Mouse (Mus musculus): ENCODE measurements around the gene Col4a1. TPM values are rescaled to one million over a fixed set of nuclear protein-coding genes. Genes with fewer than 3 reads are reported as not detected.

Col4a1 gene
- polyA plus RNA-seq, 1 experiment from 2014 or later, result 145 TPM

GRCm38 (mm10) chr8:11187581-11188271, 124.9 kb downstream of the Col4a1 start:
- 3% methylated on average over 46 of the region's 46 CpGs for WGBS
- H3K9me3 ChIP-seq (replicated peaks), result no peaks in the 10 kb centered on the region
- no peaks in the 10 kb centered on the region for H3K36me3 ChIP-seq
- H3K27ac ChIP-seq, result peak overlapping the region; percentile 59
- peak; percentile 86 for DNase-seq (ENCODE audit: low spot score)
- peaks cover 15% of the 10 kb centered on the region for H3K4me1 ChIP-seq
- H3K27me3 ChIP-seq (ENCODE audit: low read depth, poor library complexity, severe bottlenecking), result peaks cover 21% of the 10 kb centered on the region
- peak overlapping the region; percentile 54 for H3K4me3 ChIP-seq

DNA sequence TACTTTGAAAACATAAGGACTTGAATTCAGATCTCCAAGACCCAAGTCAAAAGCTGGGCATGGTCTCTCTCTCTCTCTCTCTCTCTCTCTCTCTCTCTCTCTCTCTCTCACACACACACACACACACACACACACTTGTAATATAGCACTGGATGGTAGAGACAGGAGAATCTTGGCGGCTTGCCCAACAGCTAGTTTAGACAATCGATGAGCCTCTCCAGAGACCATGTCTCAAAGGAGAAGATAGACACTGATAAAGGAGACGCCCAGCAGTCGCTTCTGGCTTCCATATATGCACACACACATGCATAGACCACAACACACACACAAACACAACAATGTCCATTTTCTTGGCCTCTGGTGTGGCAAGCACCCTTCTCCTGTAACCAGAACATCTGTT, 126.2 kb downstream of the Col4a1 start:
- DNase-seq (ENCODE audit: low spot score), result no peak
- Histone ChIP-seq H3K36me3 (no peaks in the 10 kb centered on the region), H3K27ac (no peak overlapping the region), H3K27me3 (ENCODE audit: low read depth, poor library complexity, severe bottlenecking) (peaks cover 21% of the 10 kb centered on the region), H3K4me1 (peaks cover 21% of the 10 kb centered on the region), H3K9me3 (replicated peaks) (no peaks in the 10 kb centered on the region), H3K4me3 (no peak overlapping the region)
- 89% methylated on average over 4 of the region's 4 CpGs for WGBS

- no peak overlapping the region for H3K27ac ChIP-seq
- H3K9me3 ChIP-seq (replicated peaks), result no peaks in the 10 kb centered on the region
- peaks cover 21% of the 10 kb centered on the region for H3K27me3 ChIP-seq (ENCODE audit: low read depth, poor library complexity, severe bottlenecking)
- peaks cover 21% of the 10 kb centered on the region for H3K4me1 ChIP-seq
- no peak overlapping the region for H3K4me3 ChIP-seq
- H3K36me3 ChIP-seq, result no peaks in the 10 kb centered on the region
- DNase-seq (ENCODE audit: low spot score), result no peak
- 92% methylated on average over 2 of the region's 2 CpGs for WGBS
Observed at GRCm38 (mm10) chr8:11185672-11186071, 127.0 kb downstream of the Col4a1 start.

DNA sequence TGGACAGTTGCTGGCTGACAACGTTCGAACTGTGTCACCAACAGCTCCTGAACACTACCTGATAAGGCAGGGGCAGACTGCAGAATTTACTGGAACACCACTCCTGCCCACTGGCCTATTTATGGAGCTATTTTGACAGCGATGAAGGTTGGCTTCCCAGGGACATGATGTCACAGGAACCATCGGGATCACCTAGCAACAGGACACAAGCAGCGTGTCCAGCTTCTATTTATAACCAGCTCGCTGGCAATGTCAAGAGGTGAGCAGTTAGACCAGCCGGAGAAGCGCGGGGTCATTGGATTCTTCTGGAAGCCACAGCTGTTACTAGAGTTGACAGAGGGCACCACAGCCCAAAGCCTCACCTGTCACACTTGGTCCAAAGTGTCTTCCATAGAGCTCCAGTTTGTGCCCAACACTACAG, 129.0 kb downstream of the Col4a1 start:
- no peak for DNase-seq (ENCODE audit: low spot score)
- no peak overlapping the region for H3K4me3 ChIP-seq
- no peaks in the 10 kb centered on the region for H3K36me3 ChIP-seq
- H3K27me3 ChIP-seq (ENCODE audit: low read depth, poor library complexity, severe bottlenecking), result peaks cover 10% of the 10 kb centered on the region
- H3K9me3 ChIP-seq (replicated peaks), result no peaks in the 10 kb centered on the region
- peaks cover 21% of the 10 kb centered on the region for H3K4me1 ChIP-seq
- WGBS, result 82% methylated on average over 9 of the region's 9 CpGs
- no peak overlapping the region for H3K27ac ChIP-seq

GRCm38 (mm10) chr8:11182606-11183005, 130.0 kb downstream of the Col4a1 start:
- Histone ChIP-seq H3K9me3 (replicated peaks) (no peaks in the 10 kb centered on the region), H3K36me3 (no peaks in the 10 kb centered on the region), H3K27ac (no peak overlapping the region), H3K4me1 (peaks cover 11% of the 10 kb centered on the region), H3K4me3 (no peak overlapping the region), H3K27me3 (ENCODE audit: low read depth, poor library complexity, severe bottlenecking) (no peaks in the 10 kb centered on the region; the same call in 1 of the 2 replicates)
- 89% methylated on average over 12 of the region's 12 CpGs for WGBS
- DNase-seq (ENCODE audit: low spot score), result no peak

DNA sequence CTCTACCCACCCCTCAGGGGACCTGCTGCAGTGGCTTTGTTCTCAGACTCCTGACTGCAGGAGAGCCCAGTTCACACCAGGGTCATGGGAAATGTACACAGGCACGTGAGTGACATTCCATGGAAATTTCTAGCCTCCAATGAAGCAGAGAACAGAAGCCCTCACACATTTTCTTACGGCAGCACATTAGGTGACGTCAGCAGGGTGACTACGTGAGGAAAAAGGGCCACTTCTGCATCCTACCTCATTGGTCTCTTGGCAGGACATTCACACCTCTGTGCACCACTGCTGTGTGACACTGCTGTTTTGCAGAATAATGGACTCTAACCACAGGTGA, 130.5 kb downstream of the Col4a1 start:
- WGBS, result 75% methylated on average over 4 of the region's 4 CpGs
- H3K9me3 ChIP-seq (replicated peaks), result no peaks in the 10 kb centered on the region
- no peak for DNase-seq (ENCODE audit: low spot score)
- H3K4me3 ChIP-seq, result no peak overlapping the region
- H3K36me3 ChIP-seq, result no peaks in the 10 kb centered on the region
- no peak overlapping the region for H3K27ac ChIP-seq
- H3K4me1 ChIP-seq, result peaks cover 8% of the 10 kb centered on the region; the same call in 1 of the 2 replicates
- H3K27me3 ChIP-seq (ENCODE audit: low read depth, poor library complexity, severe bottlenecking), result no peaks in the 10 kb centered on the region

DNA sequence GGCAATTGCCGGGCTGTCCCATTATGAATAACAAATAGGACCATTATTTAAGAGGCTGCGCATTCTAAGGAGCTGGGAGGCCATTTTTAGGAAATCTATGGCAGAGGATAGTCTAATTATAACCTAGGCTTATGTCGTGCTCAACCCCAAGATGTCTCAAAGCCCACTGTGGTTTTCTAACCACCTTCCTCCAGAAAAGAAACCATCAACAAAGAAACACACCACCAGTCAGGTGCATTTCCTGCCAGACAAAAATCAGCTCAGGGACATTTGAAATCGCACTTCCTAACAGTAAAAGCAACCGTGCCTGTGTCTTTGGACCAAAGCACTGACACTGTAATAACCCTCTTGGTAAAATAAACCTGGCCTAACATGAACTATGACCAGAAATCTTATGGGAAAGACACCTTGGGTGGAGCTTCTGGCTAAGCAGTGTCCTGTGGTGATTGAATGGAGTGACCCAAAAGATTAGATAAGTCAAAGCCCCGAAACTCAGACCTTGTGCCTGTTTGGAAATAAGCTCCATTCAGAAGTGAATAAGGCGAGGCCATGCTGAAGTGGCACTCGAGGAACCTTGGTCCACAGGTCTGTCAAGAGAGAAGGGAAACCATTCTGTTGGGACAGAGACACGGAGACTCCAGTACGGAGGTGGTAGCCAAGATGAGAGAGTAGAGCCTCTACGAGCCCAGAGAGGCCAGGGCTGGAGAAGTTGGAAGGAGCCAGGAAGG, 131.0 kb downstream of the Col4a1 start:
- Histone ChIP-seq H3K4me1 (peaks cover 5% of the 10 kb centered on the region; the same call in 1 of the 2 replicates), H3K4me3 (no peak overlapping the region), H3K27ac (no peak overlapping the region), H3K36me3 (no peaks in the 10 kb centered on the region), H3K9me3 (replicated peaks) (no peaks in the 10 kb centered on the region), H3K27me3 (ENCODE audit: low read depth, poor library complexity, severe bottlenecking) (no peaks in the 10 kb centered on the region)
- no peak for DNase-seq (ENCODE audit: low spot score)
- 87% methylated on average over 11 of the region's 11 CpGs for WGBS

DNA sequence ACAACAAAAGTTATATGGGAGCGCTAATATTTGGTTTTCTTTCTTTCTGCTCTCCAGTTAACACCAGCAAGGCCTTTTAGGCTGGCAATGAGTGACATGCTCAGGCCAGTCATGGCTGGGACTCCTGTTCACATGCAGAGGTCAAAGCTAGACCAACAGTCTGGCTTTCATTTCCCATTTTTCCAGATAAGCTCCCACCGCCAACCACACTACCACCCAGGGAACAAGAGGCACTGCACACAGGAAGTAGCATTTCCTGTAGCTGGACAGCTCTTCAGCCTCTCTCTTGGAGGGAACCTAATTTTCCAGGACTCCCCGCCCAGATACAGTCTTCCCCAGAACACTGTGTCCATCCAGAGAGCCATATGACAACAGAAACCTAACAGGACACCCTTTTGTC, 132.8 kb downstream of the Col4a1 start:
- Histone ChIP-seq H3K27me3 (ENCODE audit: low read depth, poor library complexity, severe bottlenecking) (0 out of 2 replicates have a peak, but pooled peaks cover 2% of the 10 kb centered on the region), H3K36me3 (no peaks in the 10 kb centered on the region), H3K4me3 (no peak overlapping the region), H3K4me1 (peaks cover 5% of the 10 kb centered on the region; the same call in 1 of the 2 replicates), H3K27ac (no peak overlapping the region), H3K9me3 (replicated peaks) (no peaks in the 10 kb centered on the region)
- no peak for DNase-seq (ENCODE audit: low spot score)
- WGBS, result 74% methylated on average over 3 of the region's 3 CpGs

GRCm38 (mm10) chr8:11176393-11176792, 136.2 kb downstream of the Col4a1 start:
- no peaks in the 10 kb centered on the region for H3K36me3 ChIP-seq
- H3K4me3 ChIP-seq, result no peak overlapping the region
- H3K27me3 ChIP-seq (ENCODE audit: low read depth, poor library complexity, severe bottlenecking), result 0 out of 2 replicates have a peak, but pooled peaks cover 4% of the 10 kb centered on the region
- 91% methylated on average over 7 of the region's 7 CpGs for WGBS
- DNase-seq (ENCODE audit: low spot score), result no peak
- H3K4me1 ChIP-seq, result 0 out of 2 replicates have a peak, but pooled peaks cover 4% of the 10 kb centered on the region
- no peak overlapping the region for H3K27ac ChIP-seq
- H3K9me3 ChIP-seq (replicated peaks), result no peaks in the 10 kb centered on the region

GRCm38 (mm10) chr8:11173284-11174191, 139.1 kb downstream of the Col4a1 start:
- peak; percentile 57 for DNase-seq (ENCODE audit: low spot score)
- WGBS, result 76% methylated on average over 17 of the region's 17 CpGs
- H3K9me3 ChIP-seq (replicated peaks), result no peaks in the 10 kb centered on the region
- H3K36me3 ChIP-seq, result no peaks in the 10 kb centered on the region
- no peak overlapping the region; the same call in 1 of the 2 replicates for H3K27ac ChIP-seq
- no peak overlapping the region for H3K4me3 ChIP-seq
- H3K4me1 ChIP-seq, result peaks cover 4% of the 10 kb centered on the region; the same call in 1 of the 2 replicates
- 0 out of 2 replicates have a peak, but pooled peaks cover 4% of the 10 kb centered on the region for H3K27me3 ChIP-seq (ENCODE audit: low read depth, poor library complexity, severe bottlenecking)

DNA sequence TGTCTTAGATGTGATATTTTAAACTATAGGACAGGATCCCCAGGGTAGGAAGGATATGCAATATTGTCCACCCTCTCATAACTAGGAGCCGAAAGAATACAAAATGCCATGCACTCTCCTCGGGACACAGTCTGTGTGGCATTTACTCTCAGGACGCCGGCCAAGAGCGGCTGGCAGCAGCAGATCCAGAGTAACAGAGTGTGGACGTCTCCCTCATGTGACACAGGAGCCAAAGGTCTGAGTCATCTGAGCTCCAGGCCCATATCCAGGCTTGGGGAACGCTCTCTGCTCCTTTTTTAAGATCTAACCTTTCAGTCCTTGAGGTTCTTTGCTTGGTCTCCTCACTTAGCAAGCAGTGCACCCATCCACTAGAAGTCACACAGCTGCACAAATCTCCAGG, 141.1 kb downstream of the Col4a1 start:
- DNase-seq (ENCODE audit: low spot score), result no peak
- Histone ChIP-seq H3K27me3 (ENCODE audit: low read depth, poor library complexity, severe bottlenecking) (0 out of 2 replicates have a peak, but pooled peaks cover 4% of the 10 kb centered on the region), H3K9me3 (replicated peaks) (no peaks in the 10 kb centered on the region), H3K4me3 (no peak overlapping the region), H3K4me1 (peaks cover 4% of the 10 kb centered on the region; the same call in 1 of the 2 replicates), H3K27ac (no peak overlapping the region), H3K36me3 (no peaks in the 10 kb centered on the region)
- 85% methylated on average over 7 of the region's 7 CpGs for WGBS

DNA sequence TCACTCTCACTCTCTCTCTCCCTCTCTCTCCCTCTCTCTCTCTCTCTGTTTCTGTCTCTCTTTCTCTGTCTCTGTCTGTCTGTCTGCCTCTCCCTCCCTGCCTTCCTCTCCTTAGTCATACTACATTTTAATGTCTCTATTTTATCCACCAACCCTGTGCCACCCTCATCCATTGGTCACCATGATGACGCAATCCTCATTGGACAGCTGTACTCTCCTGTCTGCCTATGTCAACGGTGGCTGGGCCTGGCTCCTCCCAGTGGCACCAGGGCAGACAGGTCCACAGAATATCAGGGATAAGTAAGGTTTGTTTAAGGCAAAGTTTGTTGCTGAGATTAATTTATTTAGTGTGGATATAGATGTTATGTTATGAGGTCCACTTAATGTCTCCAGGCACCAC, 143.2 kb downstream of the Col4a1 start:
- no peak for DNase-seq (ENCODE audit: low spot score)
- Histone ChIP-seq H3K27ac (no peak overlapping the region), H3K36me3 (no peaks in the 10 kb centered on the region), H3K27me3 (ENCODE audit: low read depth, poor library complexity, severe bottlenecking) (no peaks in the 10 kb centered on the region), H3K9me3 (replicated peaks) (no peaks in the 10 kb centered on the region), H3K4me3 (no peak overlapping the region), H3K4me1 (peaks cover 22% of the 10 kb centered on the region)
- WGBS, result 72% methylated on average over 2 of the region's 2 CpGs
